Mouse (Mus musculus): ENCODE measurements around the gene Lrrc52. TPM values are rescaled to one million over a fixed set of nuclear protein-coding genes. Genes with fewer than 3 reads are reported as not detected.
A peak's percentile ranks its signal among the peaks of the same experiment; 100 is the strongest.

Gene Lrrc52
- total RNA-seq (2014; rRNA removed) (not detected in 2 replicates), polyA plus RNA-seq (2012; rRNA removed) (not detected in 2 replicates)

DNA sequence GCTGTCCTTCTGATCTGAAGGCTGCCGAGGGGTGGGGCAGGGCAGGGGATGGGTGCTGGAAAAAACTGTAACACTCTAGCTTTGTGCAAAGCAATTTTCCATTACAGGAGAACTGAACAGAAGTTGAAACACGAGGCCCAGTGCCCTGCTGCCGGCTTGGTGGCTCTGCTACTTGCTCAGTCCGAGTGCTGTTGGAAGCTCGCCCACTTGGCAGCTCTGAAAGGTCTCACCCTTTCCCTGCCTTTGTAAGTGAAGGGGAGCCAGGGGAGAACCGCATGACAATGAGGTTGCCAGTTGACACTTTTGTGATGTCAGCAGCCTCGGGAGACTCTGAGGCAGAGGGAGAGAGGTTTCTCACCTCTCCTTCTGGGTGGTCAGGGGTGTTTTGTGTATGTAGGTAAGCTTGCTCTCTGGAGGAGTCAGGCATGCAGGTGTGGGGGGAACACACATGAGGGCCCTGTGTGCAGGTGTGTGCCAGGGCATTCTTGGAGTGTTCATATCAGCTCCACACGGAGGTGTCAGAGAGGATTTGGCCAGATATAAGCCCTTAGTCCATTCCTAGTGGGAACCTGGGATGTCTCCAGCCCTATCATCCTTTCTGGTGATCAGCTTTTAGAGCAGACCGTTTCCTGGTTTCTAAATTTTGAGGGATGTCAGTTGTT is at the start of gene Lrrc52:
Gene Lrrc52 (minus strand): TSS at position 16 of the 662 bp plus-strand sequence.
- no peak for TF ChIP-seq POLR2A (IDR thresholded peaks at IDR 0.05; ENCODE audit: extremely low read depth, insufficient read depth, low read length)
- no peak for TF ChIP-seq CTCF (IDR thresholded peaks at IDR 0.05; ENCODE audit: low read depth, low read length)
- H3K79me2 ChIP-seq (ENCODE audit: control insufficient read depth, insufficient read depth, low read length), result no peaks in the 10 kb centered on the region
- H3K36me3 ChIP-seq (ENCODE audit: control insufficient read depth, insufficient read depth, low read length), result no peaks in the 10 kb centered on the region
- no peaks in the 10 kb centered on the region for H3K27me3 ChIP-seq (ENCODE audit: control insufficient read depth, insufficient read depth, low read length)
- H3K4me3 ChIP-seq (ENCODE audit: insufficient read depth, low read depth, low read length), result no peak within 1 kb of the TSS
- no peaks in the 10 kb centered on the region for H3K4me1 ChIP-seq (ENCODE audit: control insufficient read depth, insufficient read depth, low read length)
- H3K27ac ChIP-seq (replicated peaks; ENCODE audit: insufficient read depth, low read depth, low read length), result no peak within 1 kb of the TSS
- DNase-seq (ENCODE audit: extremely low read depth, low read depth, low spot score), result peak; percentile 4
- WGBS, result 35% methylated on average over 9 of the region's 9 CpGs
- H3K9ac ChIP-seq (ENCODE audit: low read depth, low read length), result no peak within 1 kb of the TSS

DNA sequence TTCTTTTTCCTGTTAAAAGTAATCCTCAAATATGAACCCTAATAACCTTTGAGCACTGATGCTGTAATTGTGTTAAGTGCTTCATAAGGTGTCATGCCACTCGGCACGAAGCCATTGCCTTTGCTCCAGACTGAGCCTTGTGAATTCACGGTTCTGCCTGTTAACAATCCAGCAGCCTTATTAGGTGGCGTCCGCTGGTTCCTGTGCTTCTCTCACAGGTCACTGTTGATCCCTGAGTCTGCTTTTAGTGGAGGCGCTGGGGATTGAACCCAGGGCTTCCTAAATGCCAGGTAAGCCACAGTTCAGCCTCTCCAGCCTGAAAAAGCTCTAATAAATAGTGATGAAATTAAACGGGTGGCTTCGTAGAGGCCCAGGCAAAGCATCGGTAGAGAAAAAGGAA is 45.0 kb upstream of the Lrrc52 start:
- H3K9ac ChIP-seq (ENCODE audit: low read depth, low read length), result no peak overlapping the region
- no peak for DNase-seq (ENCODE audit: extremely low read depth, low read depth, low spot score)
- TF ChIP-seq POLR2A (IDR thresholded peaks at IDR 0.05; ENCODE audit: extremely low read depth, insufficient read depth, low read length), result no peak
- TF ChIP-seq CTCF (IDR thresholded peaks at IDR 0.05; ENCODE audit: low read depth, low read length), result no peak
- 87% methylated on average over 9 of the region's 9 CpGs for WGBS
- H3K4me3 ChIP-seq (ENCODE audit: insufficient read depth, low read depth, low read length), result no peak overlapping the region
- no peak overlapping the region for H3K27ac ChIP-seq (replicated peaks; ENCODE audit: insufficient read depth, low read depth, low read length)
- H3K27me3 ChIP-seq (ENCODE audit: control insufficient read depth, insufficient read depth, low read length), result no peaks in the 10 kb centered on the region
- H3K4me1 ChIP-seq (ENCODE audit: control insufficient read depth, insufficient read depth, low read length), result no peaks in the 10 kb centered on the region
- H3K79me2 ChIP-seq (ENCODE audit: control insufficient read depth, insufficient read depth, low read length), result no peaks in the 10 kb centered on the region
- H3K36me3 ChIP-seq (ENCODE audit: control insufficient read depth, insufficient read depth, low read length), result no peaks in the 10 kb centered on the region

- no peaks in the 10 kb centered on the region for H3K79me2 ChIP-seq (ENCODE audit: control insufficient read depth, insufficient read depth, low read length)
- H3K9ac ChIP-seq (ENCODE audit: low read depth, low read length), result no peak overlapping the region
- H3K36me3 ChIP-seq (ENCODE audit: control insufficient read depth, insufficient read depth, low read length), result no peaks in the 10 kb centered on the region
- no peaks in the 10 kb centered on the region for H3K27me3 ChIP-seq (ENCODE audit: control insufficient read depth, insufficient read depth, low read length)
- 77% methylated on average over 7 of the region's 7 CpGs for WGBS
- no peak overlapping the region for H3K4me3 ChIP-seq (ENCODE audit: insufficient read depth, low read depth, low read length)
- no peak for TF ChIP-seq POLR2A (IDR thresholded peaks at IDR 0.05; ENCODE audit: extremely low read depth, insufficient read depth, low read length)
- TF ChIP-seq CTCF (IDR thresholded peaks at IDR 0.05; ENCODE audit: low read depth, low read length), result no peak
- no peaks in the 10 kb centered on the region for H3K4me1 ChIP-seq (ENCODE audit: control insufficient read depth, insufficient read depth, low read length)
- DNase-seq (ENCODE audit: extremely low read depth, low read depth, low spot score), result no peak
- H3K27ac ChIP-seq (replicated peaks; ENCODE audit: insufficient read depth, low read depth, low read length), result no peak overlapping the region
Measured at GRCm38 (mm10) chr1:167506048-167506447, 39.5 kb upstream of the Lrrc52 start.

- Histone ChIP-seq H3K36me3 (ENCODE audit: control insufficient read depth, insufficient read depth, low read length) (no peaks in the 10 kb centered on the region), H3K9ac (ENCODE audit: low read depth, low read length) (no peak overlapping the region), H3K4me3 (ENCODE audit: insufficient read depth, low read depth, low read length) (no peak overlapping the region), H3K79me2 (ENCODE audit: control insufficient read depth, insufficient read depth, low read length) (no peaks in the 10 kb centered on the region), H3K27ac (replicated peaks; ENCODE audit: insufficient read depth, low read depth, low read length) (no peak overlapping the region), H3K4me1 (ENCODE audit: control insufficient read depth, insufficient read depth, low read length) (no peaks in the 10 kb centered on the region), H3K27me3 (ENCODE audit: control insufficient read depth, insufficient read depth, low read length) (no peaks in the 10 kb centered on the region)
- DNase-seq (ENCODE audit: extremely low read depth, low read depth, low spot score), result no peak
- TF ChIP-seq CTCF (IDR thresholded peaks at IDR 0.05; ENCODE audit: low read depth, low read length) (no peak), POLR2A (IDR thresholded peaks at IDR 0.05; ENCODE audit: extremely low read depth, insufficient read depth, low read length) (no peak)
- 97% methylated on average over 1 of the region's 1 CpGs for WGBS
Measured at GRCm38 (mm10) chr1:167505427-167505826, 38.8 kb upstream of the Lrrc52 start.

DNA sequence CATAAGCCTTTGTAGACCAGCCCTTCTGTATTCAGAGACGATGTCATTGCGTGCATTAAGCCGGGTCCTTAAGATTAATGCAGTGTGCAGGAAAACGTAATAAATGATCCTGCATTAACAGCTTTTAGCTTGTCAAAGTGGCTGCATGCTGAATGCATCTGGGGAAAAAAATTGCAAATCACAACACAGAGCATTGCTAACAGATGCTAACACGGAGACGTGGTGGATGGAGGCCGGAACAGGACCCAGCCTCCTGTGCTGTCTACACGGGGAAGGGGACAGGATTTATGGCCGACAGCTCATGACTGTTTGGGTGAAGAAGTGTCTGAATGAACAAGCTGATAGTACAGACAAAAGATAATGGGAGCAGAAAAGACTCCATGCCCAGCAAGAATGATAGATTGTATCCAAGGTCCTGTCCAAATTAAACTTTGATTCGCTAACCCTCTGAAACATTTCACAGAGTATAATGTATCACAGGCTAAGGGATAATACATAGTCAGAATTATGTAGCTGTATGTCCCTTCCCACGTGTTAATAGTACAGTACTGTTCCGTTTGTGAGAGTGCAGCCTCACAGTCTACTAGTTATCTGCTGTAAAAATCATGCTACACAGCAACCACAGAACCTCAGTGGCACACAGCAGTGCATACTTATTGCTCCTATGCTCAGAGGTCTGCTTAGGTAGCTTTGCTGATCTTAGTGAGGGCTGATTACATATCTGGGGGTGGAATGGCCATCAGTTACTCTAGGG is 32.7 kb upstream of the Lrrc52 start:
- no peak for DNase-seq (ENCODE audit: extremely low read depth, low read depth, low spot score)
- H3K79me2 ChIP-seq (ENCODE audit: control insufficient read depth, insufficient read depth, low read length), result no peaks in the 10 kb centered on the region
- H3K4me1 ChIP-seq (ENCODE audit: control insufficient read depth, insufficient read depth, low read length), result no peaks in the 10 kb centered on the region
- 76% methylated on average over 12 of the region's 12 CpGs for WGBS
- no peak for TF ChIP-seq POLR2A (IDR thresholded peaks at IDR 0.05; ENCODE audit: extremely low read depth, insufficient read depth, low read length)
- TF ChIP-seq CTCF (IDR thresholded peaks at IDR 0.05; ENCODE audit: low read depth, low read length), result no peak
- no peaks in the 10 kb centered on the region for H3K36me3 ChIP-seq (ENCODE audit: control insufficient read depth, insufficient read depth, low read length)
- no peak overlapping the region for H3K4me3 ChIP-seq (ENCODE audit: insufficient read depth, low read depth, low read length)
- no peaks in the 10 kb centered on the region for H3K27me3 ChIP-seq (ENCODE audit: control insufficient read depth, insufficient read depth, low read length)
- no peak overlapping the region for H3K27ac ChIP-seq (replicated peaks; ENCODE audit: insufficient read depth, low read depth, low read length)
- H3K9ac ChIP-seq (ENCODE audit: low read depth, low read length), result no peak overlapping the region

GRCm38 (mm10) chr1:167497991-167498390 is 31.4 kb upstream of the Lrrc52 start:
- no peak for DNase-seq (ENCODE audit: extremely low read depth, low read depth, low spot score)
- Histone ChIP-seq H3K9ac (ENCODE audit: low read depth, low read length) (no peak overlapping the region), H3K36me3 (ENCODE audit: control insufficient read depth, insufficient read depth, low read length) (no peaks in the 10 kb centered on the region), H3K27ac (replicated peaks; ENCODE audit: insufficient read depth, low read depth, low read length) (no peak overlapping the region), H3K4me3 (ENCODE audit: insufficient read depth, low read depth, low read length) (no peak overlapping the region), H3K4me1 (ENCODE audit: control insufficient read depth, insufficient read depth, low read length) (no peaks in the 10 kb centered on the region), H3K27me3 (ENCODE audit: control insufficient read depth, insufficient read depth, low read length) (no peaks in the 10 kb centered on the region), H3K79me2 (ENCODE audit: control insufficient read depth, insufficient read depth, low read length) (no peaks in the 10 kb centered on the region)
- TF ChIP-seq CTCF (IDR thresholded peaks at IDR 0.05; ENCODE audit: low read depth, low read length), result no peak
- no peak for TF ChIP-seq POLR2A (IDR thresholded peaks at IDR 0.05; ENCODE audit: extremely low read depth, insufficient read depth, low read length)
- 51% methylated on average over 10 of the region's 10 CpGs for WGBS
